Mouse (Mus musculus): ENCODE measurements around the gene Thoc2.
"Not testable (repeated sequence)": the region's sequence is repeated elsewhere in the genome, so short reads cannot be mapped to it uniquely, and the experiment has no call there.

DNA sequence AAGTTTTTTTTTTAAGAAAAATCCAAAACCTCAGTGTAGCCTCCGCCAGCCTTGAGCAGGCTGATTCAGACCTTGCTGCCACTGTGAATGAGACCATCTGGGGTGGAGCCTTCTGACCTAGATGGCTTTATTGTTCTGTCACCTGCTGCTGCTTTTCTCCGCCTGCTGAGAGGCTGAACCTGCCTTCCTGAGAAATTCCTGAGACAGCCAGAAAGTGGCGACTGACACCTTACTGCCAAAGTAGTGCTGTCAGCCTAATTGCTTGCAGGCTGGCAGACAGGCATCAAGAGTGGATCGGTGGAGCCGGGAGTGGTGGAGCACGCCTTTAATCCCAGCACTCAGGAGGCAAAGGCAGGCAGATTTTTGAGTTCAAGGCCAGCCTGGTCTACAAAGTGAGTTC, 11.3 kb upstream of the Thoc2 start:
- not testable (repeated sequence) for TF ChIP-seq POLR2A, EP300 (IDR thresholded peaks at IDR 0.05; ENCODE audit: insufficient read depth, low read depth, low read length)

Data from heart, adult 2 months (tissue).